Mouse (Mus musculus) forelimb bud, embryonic 11.5 days (tissue): ENCODE results near the gene Cyp2d10.
"Not testable (repeated sequence)": the region's sequence is repeated elsewhere in the genome, so short reads cannot be mapped to it uniquely, and the experiment has no call there.

Source experiments
- DNase-seq: peaks from one replicate; pipeline ENCODE4 v3.0.0-alpha.2; 2012; ENCODE audit warnings: low read depth, low spot score

Cyp2d10 gene

DNA sequence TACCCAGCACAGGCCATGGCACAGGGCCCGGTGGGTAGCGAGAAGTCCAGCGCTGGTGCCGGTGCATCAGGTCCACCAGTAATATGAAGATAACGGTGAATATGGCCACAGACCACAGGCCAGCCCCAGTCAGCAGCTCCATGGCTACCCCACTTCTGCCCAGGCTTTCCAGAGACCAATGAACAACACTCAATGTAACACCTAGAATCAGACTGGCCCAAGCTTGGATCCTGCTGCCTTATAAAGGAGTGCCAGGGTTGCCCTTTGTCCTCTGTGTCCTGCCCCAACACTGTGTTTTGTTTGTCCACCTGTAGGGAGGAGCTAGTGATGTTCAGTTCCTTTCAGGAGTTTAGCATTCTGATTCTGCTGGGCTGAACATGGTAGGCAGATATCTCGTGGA is at the start of gene Cyp2d10:
Cyp2d10 (minus strand) TSS at position 215 of the 400 bp plus-strand sequence.
- DNase-seq = no peak

DNA sequence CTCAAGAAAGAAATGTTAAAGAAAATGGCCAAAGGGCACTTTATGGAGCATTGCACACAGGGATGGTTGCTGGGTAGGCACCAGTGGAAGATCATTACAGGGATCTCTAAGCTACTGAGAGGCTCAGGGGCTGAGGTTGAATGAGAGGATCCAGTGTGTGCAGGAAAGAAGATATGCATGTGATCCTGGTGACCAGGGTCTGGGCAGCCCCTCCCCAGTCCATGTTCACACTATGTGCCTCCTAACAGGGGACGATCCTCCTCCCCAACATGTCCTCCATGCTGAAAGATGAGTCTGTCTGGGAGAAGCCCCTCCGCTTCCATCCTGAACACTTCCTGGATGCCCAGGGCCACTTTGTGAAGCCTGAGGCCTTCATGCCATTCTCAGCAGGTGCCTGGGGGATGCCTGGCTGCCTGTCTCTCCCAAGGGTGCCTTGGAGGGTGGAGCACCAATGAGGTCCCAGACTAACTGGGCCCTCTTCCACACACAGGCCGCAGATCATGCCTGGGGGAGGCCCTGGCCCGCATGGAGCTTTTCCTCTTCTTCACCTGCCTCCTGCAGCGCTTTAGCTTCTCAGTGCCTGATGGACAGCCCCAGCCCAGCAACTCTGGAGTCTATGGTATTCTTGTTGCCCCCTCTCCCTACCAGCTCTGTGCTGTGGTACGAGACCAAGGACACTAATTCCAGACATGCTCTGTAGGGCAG is 49.2 kb upstream of the Cyp2d10 start:
- not testable (repeated sequence) for DNase-seq

DNA sequence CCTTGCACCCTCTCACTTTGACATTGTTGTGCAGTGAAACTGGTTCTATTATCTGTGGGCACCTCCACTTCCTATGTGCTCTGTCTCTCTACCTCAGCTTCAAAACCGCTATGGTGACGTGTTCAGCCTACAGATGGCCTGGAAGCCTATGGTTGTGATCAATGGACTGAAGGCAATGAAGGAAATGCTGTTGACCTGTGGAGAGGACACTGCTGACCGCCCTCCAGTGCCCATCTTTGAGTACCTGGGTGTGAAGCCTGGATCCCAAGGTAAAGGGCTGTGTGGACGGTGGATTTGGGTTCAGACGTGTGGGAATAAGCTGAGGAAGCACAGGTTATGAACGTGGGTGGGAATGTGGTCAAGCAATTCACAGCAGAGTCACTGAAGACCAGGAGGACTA is 46.5 kb upstream of the Cyp2d10 start:
- not testable (repeated sequence) for DNase-seq

DNA sequence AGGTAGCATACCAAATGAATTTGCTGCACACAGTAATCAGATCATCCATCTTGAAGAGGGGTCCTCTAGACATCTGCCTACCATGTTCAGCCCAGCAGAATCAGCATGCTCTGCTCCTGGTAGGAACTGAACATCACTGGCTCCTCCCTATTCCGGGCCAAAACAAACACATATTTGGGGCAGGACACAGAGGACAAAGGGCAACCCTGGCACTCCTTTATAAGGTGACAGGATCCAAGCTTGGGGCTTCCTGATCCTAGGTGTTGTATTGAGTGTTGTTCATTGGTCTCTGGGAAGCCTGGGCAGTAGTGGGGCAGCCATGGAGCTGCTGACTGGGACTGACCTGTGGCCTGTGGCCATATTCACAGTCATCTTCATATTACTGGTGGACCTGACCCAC is 45.1 kb upstream of the Cyp2d10 start:
- not testable (repeated sequence) for DNase-seq

DNA sequence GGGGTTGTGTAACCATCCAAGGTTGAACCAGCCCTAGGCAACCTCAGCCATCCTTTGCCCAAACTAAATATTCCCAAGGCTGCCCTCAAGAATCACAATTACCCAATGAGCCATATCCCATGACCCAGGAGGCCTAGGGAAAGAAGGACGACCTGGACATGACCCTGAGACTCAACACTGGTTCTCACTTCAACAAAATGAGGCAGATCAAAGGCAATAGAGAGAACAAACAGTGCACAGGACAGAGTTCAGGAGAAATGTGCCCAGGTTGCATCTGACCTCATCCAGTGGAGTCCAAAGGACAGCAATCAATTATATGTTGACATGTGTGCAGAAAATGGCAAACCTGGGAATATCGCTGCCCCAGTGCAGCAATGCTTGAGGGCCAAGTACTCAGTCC is 43.0 kb upstream of the Cyp2d10 start:
- not testable (repeated sequence) for DNase-seq

DNA sequence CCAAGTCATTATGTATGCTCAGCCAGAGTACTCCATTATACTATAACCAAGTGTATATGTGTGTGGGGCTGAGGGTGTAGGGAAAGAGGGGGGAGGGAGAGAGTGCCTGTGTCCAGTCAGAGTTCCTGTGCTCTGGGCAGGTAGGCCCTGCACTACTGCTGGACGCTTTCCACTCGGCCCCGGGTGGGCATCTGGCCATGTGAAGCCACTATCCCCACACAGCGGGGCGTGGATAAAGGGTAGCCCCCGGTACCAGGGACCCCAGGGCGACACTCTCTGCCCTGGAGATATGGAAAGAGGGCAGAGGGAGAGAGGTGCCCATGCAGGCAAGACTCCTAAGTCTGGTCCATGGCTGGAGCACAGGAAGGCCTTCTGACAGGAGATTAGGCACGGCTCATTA is 38.2 kb upstream of the Cyp2d10 start:
- DNase-seq = no peak

DNA sequence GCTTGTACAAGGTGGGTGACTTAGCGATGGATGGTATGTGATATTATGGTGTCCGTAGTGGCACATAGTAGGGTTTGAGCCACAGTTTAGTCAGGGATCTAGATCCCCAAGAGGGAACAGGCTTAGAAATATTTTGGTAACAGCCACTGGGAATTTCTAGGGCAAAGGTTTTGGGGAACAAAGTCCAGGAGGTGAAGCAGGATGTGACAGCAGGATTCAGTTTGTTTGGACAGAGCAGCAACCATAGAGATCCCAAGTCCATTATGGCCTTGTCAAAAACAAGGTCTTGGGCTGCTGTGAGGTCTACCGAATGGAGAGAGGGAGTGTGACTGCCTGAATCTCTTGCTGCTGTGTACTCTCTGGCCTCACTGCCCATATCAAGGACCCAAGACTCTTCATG is 36.7 kb upstream of the Cyp2d10 start:
- no peak for DNase-seq

DNA sequence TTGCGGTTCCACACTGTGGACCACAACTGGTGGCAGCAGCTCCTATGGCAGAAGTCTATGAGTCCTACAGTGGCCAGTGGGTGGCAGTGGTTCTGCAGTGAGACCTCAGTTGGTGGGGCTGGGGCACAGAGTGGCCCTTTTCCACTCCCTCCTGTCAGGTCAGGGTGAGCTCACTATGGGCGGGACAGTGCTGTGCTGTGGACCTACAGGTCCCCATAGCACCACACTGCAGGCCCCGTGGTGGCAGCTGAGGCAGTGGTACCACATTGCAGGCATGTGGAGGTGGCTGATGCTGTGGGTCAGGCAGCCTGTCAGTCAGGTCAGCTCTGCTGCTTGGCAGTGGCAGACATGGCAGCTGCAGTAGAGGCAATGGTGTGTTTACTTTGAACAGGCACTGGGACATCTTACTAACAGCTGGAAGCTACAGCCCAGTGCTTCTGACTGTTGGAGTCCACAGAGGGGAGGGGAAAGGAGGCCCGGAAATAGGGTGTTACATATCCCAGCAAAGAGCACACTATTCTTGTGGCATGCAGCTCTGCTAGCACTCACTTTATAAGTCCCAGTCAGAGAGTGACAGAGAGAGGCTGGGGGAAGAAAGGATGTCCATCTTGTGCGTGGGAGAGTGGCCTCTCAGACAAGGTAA is 31.1 kb upstream of the Cyp2d10 start:
- DNase-seq = no peak

DNA sequence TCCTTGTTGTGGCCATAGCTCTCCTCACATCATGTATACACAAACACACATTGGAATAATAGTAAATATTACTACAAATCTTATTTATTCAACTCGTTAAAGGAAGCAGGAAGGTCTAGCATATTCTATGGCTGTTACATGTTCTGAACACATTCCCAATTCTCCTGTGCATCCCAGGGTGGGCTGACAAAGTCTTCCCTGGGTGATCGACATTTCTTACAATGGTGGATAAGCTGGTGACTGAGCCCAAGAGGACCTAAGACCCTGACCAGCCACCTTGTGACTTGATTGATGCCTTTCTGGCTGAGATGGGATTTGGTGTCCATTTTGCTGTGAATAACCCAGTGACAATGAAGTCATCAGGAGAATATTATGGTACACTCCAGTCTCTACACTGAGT is 28.6 kb upstream of the Cyp2d10 start:
- no peak for DNase-seq

DNA sequence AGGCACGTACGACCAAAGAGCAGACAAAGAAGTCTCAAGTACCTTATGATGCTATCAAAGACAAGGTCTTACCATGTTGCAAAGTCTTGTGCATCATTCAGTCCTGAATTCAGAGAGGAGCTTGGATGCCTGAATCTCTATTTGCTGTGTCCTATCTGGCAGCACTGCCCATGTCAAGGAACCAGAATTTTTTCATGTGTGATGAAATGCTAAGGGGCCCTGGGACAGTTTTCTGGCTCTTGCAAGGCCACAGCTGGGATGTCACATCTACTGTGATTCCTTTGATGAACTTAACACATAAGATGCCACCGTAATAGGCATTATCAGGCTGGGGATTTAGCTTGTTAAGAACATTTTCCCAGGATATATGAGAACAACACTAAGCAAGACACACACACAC is 28.0 kb upstream of the Cyp2d10 start:
- no peak for DNase-seq

DNA sequence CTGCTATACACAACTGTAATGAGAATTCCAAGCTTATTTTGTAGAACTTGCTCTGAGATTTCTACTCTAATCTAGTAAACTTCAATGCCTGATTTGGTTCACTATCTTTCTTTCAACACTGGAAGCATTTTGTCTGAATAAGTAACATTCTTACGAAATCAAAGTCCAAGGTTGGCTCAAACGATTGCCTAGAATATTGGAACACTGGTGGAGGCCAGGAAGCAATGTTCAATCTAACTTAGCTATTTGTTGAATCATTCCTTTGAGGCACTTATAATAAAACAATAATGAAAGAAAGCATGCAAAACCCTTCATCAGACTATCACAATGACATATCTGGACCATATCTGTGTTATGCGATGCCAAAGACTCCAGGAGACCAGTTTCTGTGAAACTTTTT is 27.5 kb upstream of the Cyp2d10 start:
- DNase-seq = no peak

DNA sequence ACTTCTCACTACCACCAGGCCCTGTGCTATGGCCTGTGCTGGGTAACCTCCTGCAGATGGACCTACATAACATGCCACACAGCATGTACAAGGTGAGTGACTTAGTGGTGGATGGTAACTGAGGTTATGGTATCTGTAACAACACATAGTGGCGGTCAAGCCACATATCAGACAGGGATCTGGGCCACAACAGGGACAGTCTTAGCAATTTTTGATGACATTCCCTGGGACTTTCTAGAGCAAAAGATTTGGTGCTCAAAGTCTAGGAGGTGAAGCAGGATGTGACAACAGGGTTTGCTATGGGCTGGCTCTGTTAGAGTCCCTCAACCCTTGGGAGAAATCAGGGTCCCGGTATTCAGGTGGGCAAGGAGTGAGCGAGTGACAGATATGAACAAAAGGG is 26.6 kb upstream of the Cyp2d10 start:
- DNase-seq = no peak

DNA sequence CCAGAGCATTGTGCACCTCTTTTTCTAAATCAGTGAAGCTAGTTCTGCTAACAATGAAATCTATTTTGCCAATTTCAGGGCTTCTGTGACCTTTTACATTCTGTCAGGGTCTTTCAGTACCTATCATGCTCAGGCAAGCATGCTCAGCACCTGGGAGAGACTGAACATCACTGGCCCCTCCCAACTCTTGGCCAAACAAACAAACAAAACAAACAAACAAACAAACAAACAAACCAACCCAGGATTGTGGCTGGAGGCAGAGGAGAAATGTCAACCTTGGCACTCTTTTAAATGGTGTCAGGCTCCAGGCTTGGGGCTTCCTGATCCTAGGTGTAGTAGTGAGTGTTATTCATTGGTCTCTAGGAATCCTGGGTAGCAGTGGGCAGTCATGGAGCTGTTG is 26.1 kb upstream of the Cyp2d10 start, which contains the start of gene Cyp2d9:
Cyp2d9 (plus strand) TSS at position 301 of the 400 bp plus-strand sequence.
- no peak for DNase-seq

DNA sequence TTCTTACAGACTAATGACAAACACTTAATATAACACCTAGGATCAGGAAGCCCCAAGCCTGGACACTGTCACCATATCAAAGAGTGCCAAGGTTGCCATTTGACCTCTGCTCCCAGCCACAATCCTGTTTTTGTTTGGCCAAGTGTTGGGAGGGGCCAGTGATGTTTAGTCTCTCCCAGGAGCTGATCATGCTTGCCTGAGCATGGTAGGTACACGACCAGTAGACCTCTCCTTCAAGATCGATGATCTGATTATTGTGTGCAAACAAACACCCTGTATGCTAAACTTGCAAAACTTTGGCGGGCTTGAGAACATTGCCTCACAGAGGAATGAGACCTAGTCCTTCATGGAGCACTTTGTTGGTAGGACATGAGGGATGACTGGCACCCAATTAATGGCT is 16.5 kb upstream of the Cyp2d10 start:
- DNase-seq = no peak

DNA sequence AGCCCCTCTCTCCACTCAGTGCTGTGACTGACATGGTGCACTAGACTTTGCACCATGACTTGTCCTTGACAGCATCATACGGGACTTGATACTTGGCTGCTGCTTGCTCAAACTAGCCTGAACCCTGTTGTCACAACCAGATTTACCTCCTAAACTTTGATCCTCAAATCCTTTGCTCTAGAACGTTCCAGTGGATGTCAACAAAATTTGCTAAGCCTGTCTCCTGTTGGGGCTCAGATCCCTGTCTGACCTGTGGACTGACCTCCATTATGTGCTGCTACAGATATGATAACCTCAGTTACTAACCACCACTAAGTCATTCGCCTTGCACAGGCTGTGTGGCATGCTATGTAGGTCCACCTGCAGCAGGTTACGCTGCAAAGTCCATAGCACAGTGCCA is 15.9 kb upstream of the Cyp2d10 start:
- no peak for DNase-seq

DNA sequence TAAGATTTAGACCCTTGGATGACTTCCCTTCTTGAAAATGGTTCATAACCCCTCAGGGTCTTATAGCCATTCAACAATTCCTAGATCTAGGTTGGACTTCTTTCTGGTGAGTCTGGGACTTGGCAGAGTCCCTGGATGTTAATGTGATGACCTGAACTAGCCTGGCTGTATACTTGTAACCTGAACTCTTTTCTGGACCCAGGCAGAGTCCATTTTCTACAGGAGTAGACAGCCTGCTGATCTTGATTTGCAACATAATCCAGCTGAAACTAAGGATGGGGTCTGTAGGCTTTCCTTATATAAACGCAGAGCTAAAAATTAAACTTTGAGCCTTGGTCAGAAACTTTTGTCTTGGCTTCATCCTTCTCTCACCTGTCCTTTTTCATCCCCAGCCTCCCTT is 11.6 kb upstream of the Cyp2d10 start:
- DNase-seq = no peak

DNA sequence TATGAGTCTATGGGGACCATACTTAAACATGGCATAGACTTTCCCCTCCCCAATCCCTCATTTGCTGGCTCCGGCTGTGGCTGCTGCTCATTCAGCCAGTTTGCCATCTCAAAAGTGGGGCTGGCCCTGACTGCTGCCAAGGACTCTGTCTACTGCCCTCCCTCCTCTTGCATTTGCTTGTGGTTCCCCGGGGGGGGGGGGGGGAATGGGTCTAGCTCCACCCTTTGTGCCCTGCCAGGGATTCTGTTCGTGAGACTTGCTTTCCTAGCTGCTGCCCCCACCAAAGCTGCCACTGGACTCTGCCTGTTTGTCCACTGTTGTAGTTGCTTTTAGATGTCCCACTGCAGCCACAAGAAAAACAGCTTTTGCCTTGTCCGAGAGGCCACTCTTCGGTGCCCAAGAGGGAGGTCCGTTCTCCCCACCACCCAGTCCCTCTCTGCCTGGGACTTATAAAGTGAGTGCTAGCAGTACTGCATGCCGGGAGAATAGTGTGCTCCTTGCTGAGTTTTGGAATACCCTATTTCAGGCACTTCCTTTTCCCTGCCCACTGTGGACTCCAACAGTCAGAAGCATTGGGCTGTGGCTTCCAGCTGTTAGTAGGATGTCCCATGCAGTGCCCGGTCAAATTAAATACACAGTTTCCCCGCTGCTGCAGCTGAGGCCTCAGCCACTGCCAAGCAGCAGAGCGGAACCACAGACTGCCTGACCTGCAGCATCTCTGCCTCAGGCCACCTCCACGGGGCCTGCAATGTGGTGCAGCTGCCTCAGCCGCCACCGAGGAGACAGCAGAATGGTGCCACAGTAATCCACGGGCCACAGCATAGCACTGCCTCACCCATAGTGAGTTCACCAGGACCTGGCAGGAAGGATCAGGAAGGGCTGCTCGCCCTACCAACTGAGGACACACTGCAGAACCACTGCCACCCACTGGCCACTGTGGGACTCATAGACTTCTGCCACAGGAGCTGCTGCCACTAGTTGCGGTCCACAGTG is 10.1 kb upstream of the Cyp2d10 start:
- DNase-seq = peak; percentile 54

DNA sequence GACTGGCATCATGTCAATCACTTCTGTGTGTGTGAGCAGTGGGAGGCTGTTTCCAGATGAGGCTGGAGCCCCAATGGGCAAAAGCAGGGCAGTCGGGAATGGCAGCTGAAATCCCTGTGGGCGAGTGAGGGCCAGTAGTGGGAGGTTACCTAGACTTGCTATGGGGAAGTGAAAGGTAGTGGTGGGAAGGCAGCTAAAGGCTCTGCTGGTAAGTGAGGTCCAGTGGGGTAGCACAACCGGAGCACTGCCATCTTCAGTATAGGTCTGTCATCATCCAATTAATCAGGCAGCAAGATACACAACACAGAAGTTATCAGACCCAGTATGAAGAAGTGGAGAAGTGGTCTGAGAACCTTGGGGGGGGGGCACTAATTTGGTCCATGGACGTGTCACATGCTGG is 541 bp upstream of the Cyp2d10 start:
- no peak for DNase-seq

DNA sequence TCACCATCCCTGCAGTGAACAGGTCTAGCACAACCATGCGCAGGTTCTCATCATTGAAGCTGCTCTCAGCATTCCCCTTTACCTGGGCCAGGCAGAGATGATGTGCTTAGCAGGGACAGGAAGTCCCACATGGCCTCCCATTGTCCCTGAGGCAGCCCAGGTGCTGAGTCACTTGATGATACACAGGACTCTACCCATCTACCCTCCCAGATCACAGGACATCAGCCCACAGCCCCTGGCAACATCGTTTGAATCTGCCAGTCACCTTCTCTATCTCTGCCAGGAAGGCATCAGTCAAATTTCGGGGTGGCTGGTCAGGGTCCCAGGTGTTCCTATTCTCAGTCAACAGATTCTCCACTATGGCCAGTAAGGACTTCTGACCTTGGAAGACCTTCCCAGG is 2.8 kb downstream of the Cyp2d10 start:
- DNase-seq = no peak

DNA sequence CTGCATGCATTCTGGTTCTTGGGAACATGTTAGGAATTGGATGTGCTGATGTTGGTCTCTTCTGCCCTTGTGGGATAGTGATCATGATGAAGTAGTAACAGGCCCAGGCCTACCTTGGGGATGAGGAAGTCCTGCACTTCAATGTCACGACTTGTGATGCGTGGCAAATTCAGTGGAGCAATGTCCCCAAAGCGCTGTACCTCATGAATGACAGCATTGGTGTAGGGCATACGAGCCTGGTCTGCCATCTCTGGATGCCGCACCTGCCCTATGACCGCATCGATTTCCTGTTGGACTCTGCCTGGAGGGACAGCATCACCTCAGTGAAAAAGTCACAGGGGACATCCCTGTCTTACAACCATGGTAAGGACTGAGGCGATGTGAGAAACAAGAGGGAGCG is 3.4 kb downstream of the Cyp2d10 start:
- no peak for DNase-seq

DNA sequence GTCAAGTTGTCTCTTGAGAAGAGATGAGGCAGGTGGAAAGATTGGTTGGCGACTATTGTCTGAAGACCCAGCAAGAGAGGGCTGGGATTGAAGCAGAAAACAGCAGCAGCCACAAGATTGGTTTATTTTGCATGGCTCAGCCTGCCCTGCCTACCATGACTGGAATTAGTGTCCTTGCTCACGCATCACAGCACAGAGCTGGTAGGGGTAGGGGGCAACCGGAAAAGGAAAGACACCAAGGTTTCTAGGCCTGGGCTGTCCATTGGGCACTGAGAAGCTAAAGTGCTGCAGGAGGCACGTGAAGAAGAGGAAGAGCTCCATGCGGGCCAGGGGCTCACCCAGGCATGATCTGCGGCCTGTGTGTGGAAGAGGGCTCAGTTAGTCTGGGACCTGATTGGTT is 4.3 kb downstream of the Cyp2d10 start:
- no peak for DNase-seq

DNA sequence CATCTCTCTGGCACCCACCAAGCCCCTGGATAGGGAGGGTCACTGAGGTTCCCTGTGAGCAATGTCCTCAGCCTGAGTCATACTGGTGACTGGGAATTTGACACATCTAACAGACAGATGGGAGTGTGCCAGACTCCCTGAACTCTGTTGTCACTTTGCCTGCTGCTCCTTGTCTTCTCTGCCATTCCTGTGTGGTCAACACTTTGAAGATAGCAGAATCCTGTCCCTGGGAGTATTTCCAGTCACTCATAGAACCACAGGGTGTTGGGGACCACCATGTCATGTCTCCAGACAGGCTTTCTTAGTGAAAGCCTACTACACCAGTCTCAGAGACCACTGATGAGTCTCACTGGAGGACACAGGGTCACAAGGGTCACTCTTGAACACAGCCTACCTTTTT is 4.9 kb downstream of the Cyp2d10 start:
- DNase-seq = no peak
